In genomic region chr10:122519981-122520380, GRCm38 (mm10) we compare ENCODE assay signal across 21 mouse cellular contexts.
DNase-seq lines count a peak whose midpoint lies in the region; ATAC-seq and TF ChIP-seq lines count a peak whose summit lies in the region.
"Had no signal": no experiment of that assay in that cellular context is flagged by ENCODE, and none has a peak within 500 bp of the region (broad histone marks: within the 10 kb centered on the region; RNA-seq: fewer than 3 reads in every experiment).

No protein-coding gene starts in this region.

- TF ChIP-seq POLR2A in liver, adult 2 months (IDR thresholded peaks at IDR 0.05; ENCODE audit: extremely low read depth, insufficient read depth, low read length): no peak

- no peaks in the 10 kb centered on the region for H3K36me3 ChIP-seq in liver, adult 2 months (ENCODE audit: control insufficient read depth, insufficient read depth, low read length)
- H3K36me3 ChIP-seq in limb, embryonic 15.5 days: no peaks in the 10 kb centered on the region
- H3K36me3 ChIP-seq: embryonic facial prominence, embryonic 12.5 days; embryonic facial prominence, embryonic 15.5 days; hindbrain, embryonic 12.5 days; hindbrain, embryonic 15.5 days had no signal

- H3K27ac ChIP-seq in liver, adult 2 months (replicated peaks; ENCODE audit: insufficient read depth, low read depth, low read length): peak overlapping the region; percentile 52; the same call in 1 of the 2 replicates
- 0 out of 2 replicates have a peak overlapping the region, but pooled peaks have one; percentile 38 for H3K27ac ChIP-seq in limb, embryonic 15.5 days
- H3K27ac ChIP-seq: embryonic facial prominence, embryonic 12.5 days; embryonic facial prominence, embryonic 15.5 days; gastrocnemius, adult 2 months; hindbrain, embryonic 12.5 days; hindbrain, embryonic 15.5 days had no signal

- no peak overlapping the region for H3K9ac ChIP-seq in liver, adult 2 months (ENCODE audit: low read depth, low read length)
- H3K9ac ChIP-seq in limb, embryonic 15.5 days: no peak overlapping the region
- H3K9ac ChIP-seq: embryonic facial prominence, embryonic 12.5 days; embryonic facial prominence, embryonic 15.5 days; forebrain, postnatal 0 days; hindbrain, embryonic 12.5 days; hindbrain, embryonic 15.5 days had no signal

- ATAC-seq in limb, embryonic 15.5 days (ENCODE audit: insufficient number of reproducible peaks, low FRiP score, low TSS enrichment, low read depth): no peak
- ATAC-seq: CD4-positive, CD25-positive, alpha-beta regulatory T cell, adult 4 months; forebrain, embryonic 14.5 days; forebrain, postnatal 0 days had no signal

- H3K4me3 ChIP-seq in liver, adult 2 months (ENCODE audit: insufficient read depth, low read depth, low read length): no peak overlapping the region
- H3K4me3 ChIP-seq in limb, embryonic 15.5 days: no peak overlapping the region
- H3K4me3 ChIP-seq: embryonic facial prominence, embryonic 12.5 days; embryonic facial prominence, embryonic 15.5 days; gastrocnemius, adult 2 months; hindbrain, embryonic 12.5 days; hindbrain, embryonic 15.5 days had no signal

- DNase-seq in liver, adult 2 months (ENCODE audit: extremely low read depth, low read depth, low spot score): no peak
- DNase-seq in liver: no peak
- peak; percentile 57 for DNase-seq in adrenal gland, adult 8-10 months
- peak; percentile 58 for DNase-seq in adrenal gland, postnatal 14 days
- DNase-seq in thymus, postnatal 25 days: no peak
- DNase-seq in right cerebral cortex, postnatal 25 days: no peak
- DNase-seq: cerebellum, adult 18-20 months; cerebellum, adult 9-11 months; cerebellum, postnatal 25 days; forebrain, postnatal 0 days; gastrocnemius, adult 2 months; gastrocnemius, postnatal 14 days; heart, adult 11 months had no signal

- peaks cover 14% of the 10 kb centered on the region for H3K4me1 ChIP-seq in liver, adult 2 months (ENCODE audit: control insufficient read depth, insufficient read depth, low read length)
- no peaks in the 10 kb centered on the region for H3K4me1 ChIP-seq in limb, embryonic 15.5 days
- H3K4me1 ChIP-seq: embryonic facial prominence, embryonic 12.5 days; embryonic facial prominence, embryonic 15.5 days; hindbrain, embryonic 12.5 days; hindbrain, embryonic 15.5 days had no signal

- WGBS in liver, adult 2 months: 86% methylated on average over 7 of the region's 7 CpGs
- 78% methylated on average over 7 of the region's 7 CpGs for WGBS in limb, embryonic 15.5 days

- TF ChIP-seq CTCF in liver, adult 2 months (IDR thresholded peaks at IDR 0.05; ENCODE audit: low read depth, low read length): no peak

- H3K9me3 ChIP-seq in limb, embryonic 15.5 days: no peaks in the 10 kb centered on the region
- H3K9me3 ChIP-seq: embryonic facial prominence, embryonic 12.5 days; embryonic facial prominence, embryonic 15.5 days; hindbrain, embryonic 12.5 days; hindbrain, embryonic 15.5 days had no signal

- no peaks in the 10 kb centered on the region for H3K79me2 ChIP-seq in liver, adult 2 months (ENCODE audit: control insufficient read depth, insufficient read depth, low read length)

- H3K27me3 ChIP-seq in liver, adult 2 months (ENCODE audit: control insufficient read depth, insufficient read depth, low read length): no peaks in the 10 kb centered on the region
- no peaks in the 10 kb centered on the region for H3K27me3 ChIP-seq in limb, embryonic 15.5 days
- H3K27me3 ChIP-seq: embryonic facial prominence, embryonic 12.5 days; embryonic facial prominence, embryonic 15.5 days; hindbrain, embryonic 12.5 days; hindbrain, embryonic 15.5 days had no signal

- no peak overlapping the region for H3K4me2 ChIP-seq in limb, embryonic 15.5 days
- H3K4me2 ChIP-seq: embryonic facial prominence, embryonic 12.5 days; embryonic facial prominence, embryonic 15.5 days; heart, embryonic 11.5 days; hindbrain, embryonic 12.5 days; hindbrain, embryonic 15.5 days had no signal

Comparison
In these comparisons a context has a peak if more than half of its experiments do, and no peak if none do; other contexts are left out.
1. DNase-seq: peak in adrenal gland, adult 8-10 months (single experiment) and adrenal gland, postnatal 14 days (single experiment); none in liver, adult 2 months (single experiment), liver (single experiment), thymus, postnatal 25 days (single experiment) and right cerebral cortex, postnatal 25 days (single experiment).